Mouse (Mus musculus): ENCODE data around the gene Ak2.

DNA sequence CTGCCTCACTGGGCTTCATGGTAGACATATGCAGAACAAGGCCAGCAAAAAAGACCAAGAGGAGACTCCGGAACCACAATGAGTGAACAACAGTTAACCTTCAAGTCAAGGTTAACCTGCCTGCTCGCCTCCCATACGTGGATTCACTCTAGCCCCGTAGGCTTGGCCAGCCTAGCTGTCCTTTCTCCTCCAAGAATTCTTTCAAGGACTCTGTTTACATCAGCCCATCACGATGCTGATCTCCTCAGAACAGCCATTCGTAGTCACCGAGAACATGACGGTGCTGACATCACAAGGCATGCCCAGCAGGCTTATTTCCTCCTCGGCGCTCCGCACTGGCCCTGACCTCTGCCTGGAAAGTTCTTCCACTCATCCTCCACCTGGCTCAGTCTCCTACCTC lies 33.6 kb upstream of the Ak2 start:
- TF ChIP-seq POLR2A (IDR thresholded peaks at IDR 0.05; ENCODE audit: insufficient read depth, low read length), result no peak
- no peak for TF ChIP-seq CTCF (IDR thresholded peaks at IDR 0.05; ENCODE audit: low read depth, low read length)
